Mouse (Mus musculus) layer of hippocampus, postnatal 14 days (tissue): ENCODE results near the gene Kif16b. TPM values are rescaled to one million over a fixed set of nuclear protein-coding genes. Genes with fewer than 3 reads are reported as not detected.
A peak's percentile ranks its signal among the peaks of the same experiment; 100 is the strongest.

ENCODE experiments used
- DNase-seq, 2 experiments: peaks; one replicate each; pipeline ENCODE4 v3.0.0; 2021 to 2022; ENCODE audit warnings: low spot score in 2 of 2, mixed read lengths in 1 of 2
- long read RNA-seq, 2 experiments: library from polyadenylated mRNA; stranded (forward); transcript quantifications; one replicate each; pipeline ENCODE4 v2.0.0; 2021
- total RNA-seq, 2 experiments: library from RNA; stranded (reverse); gene quantifications; 2 replicates each; pipeline ENCODE4 v1.2.3; 2021

The Kif16b gene
- total RNA-seq: 1 to 10 TPM; 7.2 to 8.6 TPM
- long read RNA-seq, experiment 1, full-length matches to known transcripts: 2 of 4 reads
- long read RNA-seq, experiment 1, partial matches to known transcripts: 1 of 4 reads
- long read RNA-seq, experiment 1, other reads (novel, unspliced or antisense): 1 of 4 reads
- long read RNA-seq, experiment 2, full-length matches to known transcripts: 1 of 5 reads
- long read RNA-seq, experiment 2, partial matches to known transcripts: 4 of 5 reads
- long read RNA-seq, experiment 2, other reads (novel, unspliced or antisense): 0 of 5 reads

DNA sequence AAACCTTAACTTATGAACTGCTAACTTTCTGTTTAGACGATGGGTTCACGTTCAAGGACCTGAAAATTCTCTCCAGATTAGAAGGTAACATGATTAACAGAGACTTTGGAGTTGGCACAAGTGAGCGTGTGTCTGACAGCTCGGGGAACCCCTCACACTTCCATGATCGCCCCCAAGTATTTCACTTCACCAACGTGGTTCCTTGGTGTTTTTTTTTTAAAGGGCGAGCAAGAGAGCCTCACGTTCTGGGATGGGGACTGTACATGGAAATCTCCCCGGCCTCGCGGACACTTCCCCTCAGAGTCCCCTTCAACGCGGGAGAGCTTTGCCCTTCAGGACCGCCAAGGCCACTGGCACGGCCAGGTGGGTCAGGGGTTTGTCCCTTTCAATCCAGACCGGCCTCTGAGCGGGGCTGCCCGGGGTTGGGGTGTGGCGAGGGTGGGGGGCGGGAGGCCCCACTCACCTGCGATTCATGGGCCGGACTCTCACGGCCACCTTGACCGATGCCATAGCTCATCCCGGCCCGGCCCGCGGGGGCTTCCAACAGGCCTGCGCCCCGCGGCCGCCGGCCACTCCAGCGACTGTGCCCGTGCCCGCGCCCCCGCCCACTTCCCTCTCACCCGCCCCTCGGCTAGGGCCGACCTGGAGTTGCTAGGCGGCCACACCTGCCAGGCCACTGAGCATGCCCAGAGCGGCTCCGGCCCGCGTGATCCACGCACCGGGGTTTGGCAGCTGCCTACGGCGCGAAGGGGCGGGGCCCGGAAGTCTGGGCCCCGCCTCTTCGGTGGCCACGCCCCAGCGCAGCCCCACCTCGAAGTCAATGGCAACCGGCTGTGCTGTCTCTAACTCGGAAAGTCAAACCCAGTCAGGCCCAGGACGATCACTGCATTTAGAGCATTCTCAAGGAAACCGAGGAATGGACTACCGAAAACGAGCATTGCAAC is at the start of gene Kif16b:
Gene Kif16b (minus strand): TSS at position 670 of the 944 bp plus-strand sequence.
- peak; percentile 84 to 88 for DNase-seq

DNA sequence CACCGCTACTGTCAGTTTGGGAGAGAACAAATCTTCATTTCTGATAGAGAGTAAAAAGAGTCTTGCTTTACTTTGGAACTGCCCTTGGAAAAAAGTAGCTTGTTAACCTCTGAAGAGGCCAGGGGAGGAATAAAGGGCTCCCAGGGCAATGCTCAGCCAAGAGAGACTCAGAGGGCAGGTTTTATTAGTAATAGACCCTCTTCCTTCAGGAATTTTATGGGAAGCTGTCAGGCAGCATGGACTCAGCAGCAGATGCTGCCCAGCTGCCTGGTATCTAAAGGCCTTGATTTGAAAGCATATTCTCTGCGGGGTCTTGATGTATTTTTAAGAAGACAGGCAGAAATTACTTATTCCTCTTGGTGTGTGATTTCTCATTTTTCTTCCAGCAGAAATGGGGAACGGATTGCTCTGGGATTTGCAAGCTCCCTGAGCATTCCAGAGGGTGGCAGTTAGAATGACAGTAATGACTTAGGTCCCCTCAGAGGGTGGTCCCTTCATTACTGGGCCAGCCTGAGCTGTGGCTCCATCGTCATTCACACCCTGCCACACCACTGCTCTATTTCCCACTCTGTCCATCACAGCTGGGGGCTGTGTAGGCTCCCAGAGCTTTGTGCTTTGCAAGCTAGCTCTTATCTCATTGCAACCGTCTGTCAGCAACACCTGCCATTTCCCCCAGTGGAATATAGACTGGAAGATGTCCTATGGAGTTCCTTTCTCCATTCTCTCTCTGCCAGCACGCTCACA is 39.7 kb upstream of the Kif16b start:
- no peak for DNase-seq

DNA sequence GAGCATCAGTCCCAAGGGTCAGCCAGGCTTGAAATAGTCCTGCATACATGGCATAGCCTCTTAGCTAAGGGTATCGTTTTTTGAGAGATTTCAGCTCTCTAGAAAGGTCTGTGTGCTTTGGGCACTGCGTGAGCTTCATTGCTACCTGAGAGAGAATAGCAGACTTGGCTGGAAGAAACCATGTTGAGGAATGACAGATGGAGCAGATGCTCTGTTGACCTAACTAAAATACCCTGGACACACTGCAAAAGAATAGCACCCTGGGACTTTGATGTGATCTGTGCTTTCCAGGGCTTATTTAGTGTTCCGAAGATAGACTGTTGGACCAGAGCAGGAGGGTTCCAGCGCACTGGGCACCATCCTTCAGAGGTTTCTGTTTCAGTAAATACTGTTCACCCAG is 29.1 kb upstream of the Kif16b start:
- no peak for DNase-seq

DNA sequence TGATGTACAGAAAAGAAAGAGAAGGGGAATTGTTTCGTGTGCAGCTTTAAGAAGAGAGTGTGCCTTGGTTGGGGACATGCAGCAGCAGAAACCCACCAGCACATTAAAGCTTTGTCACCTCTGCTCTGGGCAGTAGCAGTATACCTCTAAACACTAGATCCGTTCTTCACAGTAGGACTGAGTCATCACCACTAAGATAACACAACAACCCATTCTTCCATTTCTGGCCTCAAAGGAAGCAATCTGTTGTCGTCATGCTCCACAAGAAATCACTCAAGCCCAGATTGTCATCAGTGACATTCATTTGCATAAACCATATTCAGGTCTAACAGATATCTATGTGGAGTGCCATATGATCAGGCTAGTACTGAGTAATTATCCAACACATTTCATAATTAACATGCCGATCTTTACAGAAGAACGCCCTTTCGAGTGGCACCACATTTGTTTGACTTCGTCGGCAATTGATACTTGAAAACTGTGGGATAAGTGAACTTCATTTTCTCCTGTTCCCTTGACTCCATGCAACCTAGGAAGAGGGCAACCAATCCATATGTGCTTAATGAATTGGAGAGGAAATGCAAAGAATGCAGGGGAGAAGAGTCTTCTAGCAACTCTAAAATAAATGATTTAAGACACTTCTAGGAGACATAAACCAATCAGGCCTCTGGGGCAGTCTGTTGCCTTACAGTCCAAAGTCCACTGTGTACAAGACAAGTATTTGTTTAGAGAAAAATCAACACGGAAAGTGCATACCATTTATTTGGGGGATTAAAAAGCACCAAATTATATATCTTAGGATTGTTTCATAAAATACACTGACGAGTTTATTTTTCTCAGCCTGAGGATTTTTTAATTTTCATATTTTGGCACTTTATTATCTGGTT is 28.1 kb upstream of the Kif16b start:
- peak in 1 of 2 experiments; percentile 16 for DNase-seq

DNA sequence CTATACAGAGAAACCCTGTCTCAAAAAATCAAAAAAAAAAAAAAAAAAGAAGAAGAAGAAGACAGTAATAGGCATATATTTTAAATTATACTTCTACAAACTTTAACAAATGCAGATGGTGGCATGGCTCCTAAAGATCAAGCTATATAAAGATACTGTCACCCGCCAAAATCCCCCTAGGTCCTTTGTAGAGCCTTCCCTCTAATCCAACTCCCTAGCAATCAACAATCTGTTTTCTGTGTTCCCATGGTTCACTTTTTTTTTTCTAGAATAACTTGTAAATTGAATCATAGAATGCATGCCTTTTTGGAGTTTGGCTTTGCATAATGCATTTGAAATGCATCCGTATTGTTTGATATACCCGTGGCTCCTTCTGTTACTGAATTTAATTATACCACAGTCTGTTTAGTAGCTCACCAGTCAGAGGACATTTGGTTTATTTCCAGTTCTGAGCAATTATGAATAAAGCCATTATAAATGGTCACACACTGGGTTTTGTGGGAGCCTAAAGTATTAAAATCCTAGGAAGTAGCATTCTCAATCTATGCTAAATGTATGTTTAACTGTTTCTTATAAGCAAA is 9.6 kb upstream of the Kif16b start:
- peak in 1 of 2 experiments; percentile 7 for DNase-seq

DNA sequence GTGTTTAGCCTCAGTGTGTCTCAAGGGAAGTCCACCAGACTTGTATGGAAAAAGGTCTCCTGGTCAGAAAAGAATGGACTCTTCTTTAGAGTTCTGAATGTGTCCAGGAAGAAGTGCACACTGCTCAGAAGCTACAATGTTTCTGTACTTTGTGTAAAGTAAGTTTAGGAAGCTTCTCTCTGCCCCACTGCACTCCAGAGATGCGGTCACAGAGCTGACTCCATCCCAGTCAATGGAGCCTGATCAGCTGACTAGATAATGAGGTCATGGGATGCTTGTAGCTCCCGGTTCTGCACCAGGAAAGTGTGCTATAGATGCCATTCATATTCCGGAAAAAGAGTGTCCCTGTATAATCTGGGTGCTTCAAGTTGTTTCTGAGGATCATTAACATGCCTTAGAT is 7.9 kb upstream of the Kif16b start:
- no peak for DNase-seq

DNA sequence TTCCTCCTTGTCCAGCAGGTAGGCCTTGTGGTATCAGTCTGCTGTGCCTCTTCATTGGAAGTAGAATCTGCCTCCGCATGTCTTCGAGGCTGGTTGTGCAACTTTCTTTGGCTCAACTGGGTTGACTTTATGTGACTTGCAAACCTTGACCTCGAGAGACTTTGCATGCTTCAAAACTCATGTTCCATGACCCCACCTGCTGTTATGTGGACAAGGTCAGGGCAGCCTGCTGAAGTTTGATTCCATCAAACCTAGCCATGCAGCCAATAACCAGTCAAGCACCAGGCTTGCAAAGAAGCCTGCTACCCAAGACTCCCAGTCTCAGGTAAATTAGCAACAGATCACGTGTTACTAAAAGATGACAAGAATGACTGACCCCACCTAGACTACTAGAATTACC is 5.7 kb upstream of the Kif16b start:
- DNase-seq: no peak

DNA sequence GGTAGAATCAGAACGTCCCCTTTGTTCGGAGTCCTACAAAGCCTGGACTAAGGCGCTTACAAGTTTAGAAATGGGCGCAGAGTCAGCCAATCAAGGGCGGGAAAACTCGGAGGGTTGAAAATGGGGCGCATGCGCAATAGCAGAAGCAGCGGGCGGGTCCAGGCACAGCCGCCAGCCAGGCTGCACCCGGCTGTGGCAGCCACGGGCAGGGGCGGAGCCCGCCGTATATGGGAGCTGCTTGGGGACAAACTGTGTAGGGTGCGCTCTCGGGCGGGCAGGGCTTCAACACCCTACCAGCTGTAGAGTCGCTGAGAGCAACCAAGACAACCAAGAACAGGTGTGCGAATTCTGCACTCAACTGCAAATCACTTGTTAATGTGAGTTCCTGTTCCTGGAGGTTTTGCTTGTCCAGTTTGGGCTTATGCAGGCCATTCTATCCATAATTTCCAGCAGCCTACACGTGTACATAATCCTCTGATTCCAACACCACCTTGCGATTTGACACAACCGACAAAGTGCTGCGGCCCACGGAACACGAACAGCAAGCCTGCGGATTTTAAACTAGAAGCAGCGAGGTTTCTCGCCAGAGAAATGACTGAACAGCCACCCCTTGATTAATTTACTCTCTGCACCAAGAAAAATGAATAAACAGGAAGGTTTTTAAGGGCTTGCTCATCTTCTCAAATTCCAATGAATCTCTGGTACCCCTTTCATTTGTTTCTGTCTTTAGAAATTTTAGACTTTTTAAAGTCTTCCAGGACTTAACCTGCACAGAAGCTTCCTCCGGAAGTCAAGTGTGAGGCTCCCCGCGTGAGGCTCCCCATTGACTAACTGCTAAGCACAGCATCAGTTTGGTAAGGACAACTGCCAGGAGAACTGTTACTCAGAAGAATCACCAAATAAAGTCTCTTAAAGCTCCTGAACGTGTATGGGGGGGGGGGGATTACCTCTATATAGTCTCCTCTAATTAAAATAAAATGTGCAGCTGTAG is 1.9 kb upstream of the Kif16b start:
- DNase-seq: peak; percentile 92 to 94

DNA sequence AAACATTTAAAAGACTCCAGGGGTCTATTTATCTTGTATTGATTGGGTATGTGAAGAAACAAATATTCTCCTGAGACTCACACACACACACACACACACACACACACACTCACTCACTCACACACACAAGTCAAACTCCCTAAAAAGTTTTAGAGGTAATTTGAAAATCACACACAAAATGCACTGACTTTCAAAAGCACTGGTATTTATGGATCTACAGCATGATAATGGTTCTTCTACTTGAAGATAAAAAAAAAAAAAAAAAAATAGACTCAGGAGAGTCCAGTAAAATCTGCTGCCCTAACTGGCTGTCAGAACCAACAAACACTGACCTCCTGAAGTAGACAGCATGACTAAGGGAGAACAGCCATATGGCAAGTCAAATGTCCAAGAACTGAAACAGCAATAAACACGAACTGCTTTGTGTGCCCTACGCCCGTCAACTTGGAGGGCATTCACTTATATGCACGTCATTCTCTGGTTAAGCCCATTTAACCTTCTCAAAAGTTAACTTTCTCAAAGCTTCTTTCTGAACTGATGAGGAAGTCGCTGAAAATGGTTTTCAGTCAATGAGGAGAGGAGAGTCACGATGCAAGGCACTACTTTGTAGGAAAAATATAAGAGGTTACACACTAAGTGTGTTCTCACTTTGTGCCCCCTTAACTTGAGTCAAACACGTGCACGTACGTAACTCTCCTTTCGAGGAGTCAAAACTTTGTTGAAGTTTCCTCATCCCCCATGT is 1.0 kb downstream of the Kif16b start:
- DNase-seq: no peak

DNA sequence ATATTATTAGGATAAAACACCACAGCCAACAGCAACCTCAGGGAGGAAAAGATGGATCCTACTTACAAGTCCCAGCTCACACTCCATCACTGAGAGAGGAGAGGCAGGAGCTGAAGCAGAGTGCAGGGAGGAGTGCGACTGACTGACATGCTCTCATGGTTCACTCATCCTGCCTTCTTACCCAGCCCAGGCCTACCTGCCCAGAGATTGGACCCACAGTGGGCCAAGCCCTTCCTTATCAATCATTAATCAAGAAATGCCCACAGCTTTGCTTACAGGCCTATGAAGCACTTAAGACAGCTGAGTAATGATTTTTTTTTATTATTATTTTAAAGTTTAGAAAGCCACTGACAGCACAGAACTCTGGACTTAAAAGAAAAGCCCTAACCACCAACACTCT is 7.6 kb downstream of the Kif16b start:
- no peak for DNase-seq

DNA sequence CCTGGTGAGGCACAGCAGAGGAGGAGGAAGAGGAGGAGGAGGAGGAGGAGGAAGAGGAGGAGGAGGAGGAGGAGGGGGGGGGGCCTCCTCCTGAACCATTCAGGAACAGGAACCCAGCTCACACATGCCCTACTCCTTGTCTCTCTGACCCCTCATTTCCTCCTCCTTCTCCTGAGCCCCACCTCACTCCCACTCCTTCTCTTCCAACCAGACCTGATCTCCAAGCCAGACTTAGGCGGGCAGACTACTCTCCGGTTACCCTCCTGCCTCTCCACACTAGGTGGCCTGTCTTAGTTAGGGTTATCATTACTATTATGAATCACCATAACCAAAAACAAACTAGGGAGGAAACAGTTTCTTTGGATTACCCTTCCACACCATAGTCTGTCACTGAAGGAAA is 10.0 kb downstream of the Kif16b start:
- DNase-seq: no peak

DNA sequence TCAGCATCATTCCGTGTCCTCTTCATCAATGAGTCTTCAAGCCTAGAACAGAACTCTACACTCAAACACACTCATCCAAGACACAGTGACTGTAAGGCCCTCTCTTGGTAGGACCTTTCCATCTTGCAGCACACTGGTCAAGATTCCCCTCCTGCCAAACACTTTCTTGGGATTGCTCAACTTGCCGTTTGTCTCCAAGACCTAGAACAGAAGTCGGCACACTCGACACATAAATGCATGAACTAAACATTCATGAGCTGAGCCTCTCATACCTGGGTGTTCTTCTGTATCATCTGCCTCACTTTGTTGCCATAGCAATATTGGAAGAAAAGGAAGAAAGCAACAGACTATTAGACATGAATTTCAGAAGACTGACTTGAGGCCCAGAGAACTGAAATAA is 16.9 kb downstream of the Kif16b start:
- DNase-seq: no peak

DNA sequence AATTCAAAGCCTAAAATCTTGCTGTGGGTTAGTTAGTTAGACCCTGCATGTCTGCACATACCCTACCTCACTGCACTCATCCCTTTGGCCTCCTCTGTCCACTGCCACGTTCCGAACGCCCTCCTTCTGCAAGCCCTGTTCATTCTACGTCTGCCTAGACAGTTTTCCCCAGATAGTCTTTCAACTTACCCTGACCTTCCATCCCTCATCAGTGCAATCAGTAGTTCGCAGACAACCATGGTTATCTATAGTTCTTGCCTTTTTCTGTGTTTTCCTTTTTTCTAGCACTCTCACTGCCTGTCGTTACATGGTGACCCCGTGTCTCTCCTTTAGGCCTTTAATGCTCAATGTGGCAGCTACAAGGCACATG is 17.7 kb downstream of the Kif16b start:
- DNase-seq: no peak

DNA sequence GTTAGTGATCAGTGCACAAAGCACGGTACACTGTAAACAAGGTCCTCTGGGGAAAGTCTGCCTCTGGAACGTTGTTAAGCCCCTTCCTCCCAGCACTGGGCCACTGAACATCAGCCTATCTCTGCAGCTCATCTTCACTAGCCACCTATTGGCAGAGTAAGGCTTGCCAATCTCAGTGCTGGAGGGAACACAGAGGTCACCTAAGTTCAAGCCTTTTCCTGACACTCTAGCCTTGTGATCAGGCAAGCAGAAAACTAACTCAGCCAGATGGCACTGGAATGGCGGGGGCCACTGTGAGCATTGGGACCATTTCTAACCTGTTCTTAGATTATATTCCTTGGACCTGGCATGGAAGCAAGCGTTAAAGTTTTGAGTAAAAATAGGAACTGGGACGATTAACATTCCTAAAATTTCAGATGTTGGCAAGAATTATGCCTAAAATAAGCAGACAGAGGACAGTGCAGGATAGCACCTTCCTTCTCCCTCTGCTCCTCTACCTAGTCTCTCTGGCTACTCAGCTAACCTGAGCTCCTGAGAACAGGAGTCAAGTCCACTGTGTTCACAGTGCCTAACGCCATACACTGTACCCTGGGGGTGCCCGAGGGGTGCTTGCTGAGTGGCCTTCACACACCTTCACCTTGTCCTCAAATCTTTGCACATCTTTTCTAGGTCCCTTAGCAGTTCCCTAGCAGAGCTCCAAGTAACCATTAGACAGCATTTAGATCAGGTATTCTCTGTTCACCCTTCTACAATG is 18.3 kb downstream of the Kif16b start:
- no peak for DNase-seq

DNA sequence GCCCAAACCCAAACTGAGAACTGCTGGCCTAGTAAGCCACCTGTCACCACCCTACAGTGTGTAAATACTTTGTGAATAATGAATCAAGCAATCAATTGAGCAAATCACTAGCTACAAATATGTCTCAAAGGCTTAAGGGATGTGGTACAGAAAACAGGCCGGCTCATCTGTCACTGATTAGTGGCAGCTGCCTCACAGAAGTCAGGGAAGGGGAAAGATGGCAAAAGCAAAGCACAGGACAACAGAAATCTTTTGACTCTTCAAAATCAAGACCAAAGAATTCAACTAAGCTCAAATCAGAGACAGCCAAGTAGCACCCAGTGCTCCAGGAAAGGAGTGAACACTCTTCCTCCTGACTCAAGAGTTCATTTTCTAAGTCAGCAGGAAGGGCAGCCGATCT is 18.9 kb downstream of the Kif16b start:
- no peak for DNase-seq

DNA sequence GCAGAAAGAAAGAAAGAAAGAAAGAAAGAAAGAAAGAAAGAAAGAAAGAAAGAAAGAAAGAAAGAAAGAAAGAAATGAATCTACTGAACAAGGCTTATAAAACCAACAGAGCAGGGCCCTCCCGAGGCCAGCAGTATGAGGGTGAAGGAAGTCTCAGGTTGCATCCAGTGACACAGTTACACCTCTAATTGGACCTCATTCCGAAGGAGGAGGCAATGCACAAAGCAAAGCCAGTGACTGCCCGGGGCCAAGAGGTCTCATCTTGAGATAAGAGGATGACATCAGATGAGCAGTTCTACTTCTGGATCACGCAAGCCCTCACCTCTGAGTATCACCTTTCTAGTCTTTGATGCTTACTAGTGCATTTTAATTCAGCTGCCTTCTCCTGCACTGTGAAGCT is 20.2 kb downstream of the Kif16b start:
- no peak for DNase-seq

DNA sequence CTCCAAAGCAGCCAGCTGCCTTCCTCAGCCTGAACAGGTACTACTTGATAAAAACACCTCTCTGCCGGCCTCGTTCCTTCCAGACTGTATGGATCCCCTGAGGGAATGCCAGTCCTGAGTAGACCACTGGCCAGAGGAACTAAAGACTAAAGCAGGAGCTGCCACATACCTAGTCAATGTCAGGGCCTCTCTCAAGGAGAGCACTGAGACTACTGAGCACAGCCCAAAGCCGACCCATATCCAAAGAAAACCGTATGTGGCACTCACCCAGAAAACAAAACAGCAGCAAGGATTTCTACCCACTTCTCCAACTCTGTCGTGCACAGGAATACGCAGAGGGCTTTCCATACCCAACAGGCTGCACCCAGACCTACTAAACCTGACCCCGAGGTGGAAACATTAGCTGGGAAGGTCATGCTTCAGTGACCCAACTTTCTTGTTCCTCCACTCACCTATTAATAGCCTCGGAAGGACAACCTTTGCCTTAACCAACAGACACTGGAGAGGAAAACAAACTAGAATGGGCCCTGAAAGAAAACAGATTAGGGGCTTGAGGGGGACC is 22.0 kb downstream of the Kif16b start:
- no peak for DNase-seq
